Mouse (Mus musculus): ENCODE measurements around the gene Retreg3. TPM values are rescaled to one million over a fixed set of nuclear protein-coding genes. Genes with fewer than 3 reads are reported as not detected.

Gene Retreg3
- polyA plus RNA-seq, 2 experiments = 11.3 to 53.6 TPM

DNA sequence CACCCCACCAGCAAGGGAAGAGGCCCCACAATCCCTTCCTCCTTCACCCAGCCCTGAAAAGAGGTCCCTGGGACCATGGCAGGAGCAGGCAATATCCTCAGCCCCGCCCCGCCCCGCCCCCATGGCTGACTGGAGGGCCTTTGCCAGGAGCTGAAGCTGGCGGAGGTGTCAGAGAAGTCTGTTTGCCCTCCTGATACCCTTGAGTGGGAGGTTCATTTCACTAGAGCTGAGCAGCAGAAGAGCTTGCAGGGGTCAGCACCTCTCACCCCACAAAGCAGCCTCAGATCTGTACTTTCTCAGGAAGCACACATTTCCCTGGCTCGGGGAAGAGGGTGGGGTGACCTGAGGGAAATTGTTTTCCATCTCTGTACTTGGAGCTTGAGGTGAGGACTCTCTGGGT is 61.0 kb downstream of the Retreg3 start:
- Histone ChIP-seq H3K27me3 (ENCODE audit: control insufficient read depth, insufficient read depth, low read length) (no peaks in the 10 kb centered on the region), H3K36me3 (ENCODE audit: control insufficient read depth, insufficient read depth, low read length) (peaks cover 31% of the 10 kb centered on the region), H3K4me3 (replicated peaks; ENCODE audit: low read length) (no peak overlapping the region), H3K9ac (ENCODE audit: low read depth, low read length, severe bottlenecking) (no peak overlapping the region), H3K9me3 (ENCODE audit: control insufficient read depth, low read length) (no peaks in the 10 kb centered on the region), H3K27ac (replicated peaks; ENCODE audit: low read depth, low read length) (no peak overlapping the region), H3K4me1 (ENCODE audit: control insufficient read depth, insufficient read depth, low read length) (peaks cover 12% of the 10 kb centered on the region; the same call in 1 of the 2 replicates), H3K4me2 (replicated peaks; ENCODE audit: low read depth, low read length, severe bottlenecking) (no peak overlapping the region)
- 65% methylated on average over 5 of the region's 5 CpGs for WGBS
- DNase-seq (ENCODE audit: low spot score) = no peak
- ATAC-seq (ENCODE audit: low FRiP score, low read depth) = no peak
- TF ChIP-seq POLR2A (IDR thresholded peaks at IDR 0.05; ENCODE audit: borderline replicate concordance, extremely low read depth, insufficient read depth, insufficient read length) = no peak

DNA sequence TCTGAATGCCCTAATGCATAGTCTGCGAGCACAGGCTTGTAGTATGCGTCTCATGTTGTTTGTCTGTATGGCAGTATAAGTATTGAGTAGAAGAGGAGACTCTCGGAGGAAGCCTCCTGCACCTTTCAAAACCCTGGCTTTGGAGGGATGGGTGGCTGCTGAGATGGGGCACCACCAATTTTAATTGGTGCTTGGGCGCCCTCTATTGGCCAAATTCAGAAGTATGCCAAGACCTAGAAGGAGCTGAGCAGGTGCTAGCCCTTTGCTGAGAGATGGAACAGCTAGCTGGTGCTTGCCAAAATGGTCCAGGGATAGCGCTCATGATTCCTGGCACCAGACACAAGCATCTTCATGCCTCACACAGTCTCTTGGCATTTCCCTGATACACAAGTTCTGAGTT is 61.8 kb downstream of the Retreg3 start:
- ATAC-seq (ENCODE audit: low FRiP score, low read depth) = peak; percentile 48; the same call in 1 of the 2 replicates
- 31% methylated on average over 5 of the region's 5 CpGs for WGBS
- H3K9me3 ChIP-seq (ENCODE audit: control insufficient read depth, low read length) = no peaks in the 10 kb centered on the region
- peak; percentile 87 for DNase-seq (ENCODE audit: low spot score)
- H3K4me1 ChIP-seq (ENCODE audit: control insufficient read depth, insufficient read depth, low read length) = peaks cover 4% of the 10 kb centered on the region; the same call in 1 of the 2 replicates
- no peak for TF ChIP-seq POLR2A (IDR thresholded peaks at IDR 0.05; ENCODE audit: borderline replicate concordance, extremely low read depth, insufficient read depth, insufficient read length)
- H3K27me3 ChIP-seq (ENCODE audit: control insufficient read depth, insufficient read depth, low read length) = no peaks in the 10 kb centered on the region
- no peak overlapping the region for H3K4me2 ChIP-seq (replicated peaks; ENCODE audit: low read depth, low read length, severe bottlenecking)
- H3K4me3 ChIP-seq (replicated peaks; ENCODE audit: low read length) = no peak overlapping the region
- H3K36me3 ChIP-seq (ENCODE audit: control insufficient read depth, insufficient read depth, low read length) = peaks cover 25% of the 10 kb centered on the region
- H3K27ac ChIP-seq (replicated peaks; ENCODE audit: low read depth, low read length) = no peak overlapping the region
- H3K9ac ChIP-seq (ENCODE audit: low read depth, low read length, severe bottlenecking) = no peak overlapping the region

DNA sequence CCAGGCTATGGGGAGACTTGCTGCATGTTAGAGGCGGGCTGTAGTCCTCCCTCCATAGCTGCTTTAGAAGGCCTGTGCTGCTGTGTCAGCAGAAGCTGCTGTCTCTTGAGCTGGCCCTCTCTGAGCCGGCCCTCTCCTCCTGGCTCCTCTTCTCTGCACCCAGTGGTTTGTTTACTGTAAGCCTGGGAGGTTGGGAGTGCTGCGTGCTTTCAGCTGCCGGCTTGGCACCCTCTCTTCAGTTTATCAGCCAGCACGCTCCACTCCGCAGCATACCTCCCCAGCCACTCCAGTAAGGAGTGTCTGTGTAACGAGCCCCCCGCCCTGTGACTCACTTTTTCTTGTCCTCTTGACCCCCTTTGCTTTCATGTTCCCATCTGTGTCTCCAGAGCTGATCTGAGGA is 62.8 kb downstream of the Retreg3 start:
- ATAC-seq (ENCODE audit: low FRiP score, low read depth) = no peak
- no peak for DNase-seq (ENCODE audit: low spot score)
- Histone ChIP-seq H3K4me1 (ENCODE audit: control insufficient read depth, insufficient read depth, low read length) (peaks cover 3% of the 10 kb centered on the region; the same call in 1 of the 2 replicates), H3K27ac (replicated peaks; ENCODE audit: low read depth, low read length) (no peak overlapping the region), H3K36me3 (ENCODE audit: control insufficient read depth, insufficient read depth, low read length) (peaks cover 23% of the 10 kb centered on the region), H3K27me3 (ENCODE audit: control insufficient read depth, insufficient read depth, low read length) (no peaks in the 10 kb centered on the region), H3K9ac (ENCODE audit: low read depth, low read length, severe bottlenecking) (no peak overlapping the region), H3K4me3 (replicated peaks; ENCODE audit: low read length) (no peak overlapping the region), H3K9me3 (ENCODE audit: control insufficient read depth, low read length) (no peaks in the 10 kb centered on the region), H3K4me2 (replicated peaks; ENCODE audit: low read depth, low read length, severe bottlenecking) (no peak overlapping the region)
- WGBS = 43% methylated on average over 8 of the region's 8 CpGs
- TF ChIP-seq POLR2A (IDR thresholded peaks at IDR 0.05; ENCODE audit: borderline replicate concordance, extremely low read depth, insufficient read depth, insufficient read length) = no peak

DNA sequence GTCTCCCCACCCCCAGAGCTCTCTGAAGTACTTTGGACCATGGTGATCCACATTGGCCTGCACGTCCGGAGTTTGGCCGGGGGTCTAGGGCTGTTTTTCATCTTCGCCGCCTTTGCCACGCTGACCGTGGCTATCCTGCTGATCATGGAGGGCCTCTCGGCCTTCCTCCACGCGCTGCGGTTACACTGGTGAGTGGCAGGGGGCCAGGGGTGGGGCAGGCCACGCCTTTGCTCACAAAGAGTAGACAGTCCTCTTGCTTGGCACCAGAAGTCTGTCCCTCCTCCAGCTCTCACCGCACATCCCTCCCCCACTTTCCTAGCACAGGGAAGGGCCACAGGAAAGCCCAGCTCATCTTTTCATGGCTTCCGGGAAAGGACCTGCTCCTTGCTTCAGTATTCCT is 64.3 kb downstream of the Retreg3 start:
- Histone ChIP-seq H3K9me3 (ENCODE audit: control insufficient read depth, low read length) (no peaks in the 10 kb centered on the region), H3K9ac (ENCODE audit: low read depth, low read length, severe bottlenecking) (no peak overlapping the region), H3K27me3 (ENCODE audit: control insufficient read depth, insufficient read depth, low read length) (no peaks in the 10 kb centered on the region), H3K36me3 (ENCODE audit: control insufficient read depth, insufficient read depth, low read length) (peaks cover 27% of the 10 kb centered on the region), H3K4me3 (replicated peaks; ENCODE audit: low read length) (no peak overlapping the region), H3K4me1 (ENCODE audit: control insufficient read depth, insufficient read depth, low read length) (peaks cover 1% of the 10 kb centered on the region; the same call in 1 of the 2 replicates), H3K4me2 (replicated peaks; ENCODE audit: low read depth, low read length, severe bottlenecking) (no peak overlapping the region), H3K27ac (replicated peaks; ENCODE audit: low read depth, low read length) (no peak overlapping the region)
- TF ChIP-seq POLR2A (IDR thresholded peaks at IDR 0.05; ENCODE audit: borderline replicate concordance, extremely low read depth, insufficient read depth, insufficient read length) = no peak
- ATAC-seq (ENCODE audit: low FRiP score, low read depth) (no peak), DNase-seq (ENCODE audit: low spot score) (no peak)
- WGBS = 82% methylated on average over 14 of the region's 14 CpGs

- no peak overlapping the region for H3K4me2 ChIP-seq (replicated peaks; ENCODE audit: low read depth, low read length, severe bottlenecking)
- peaks cover 40% of the 10 kb centered on the region for H3K36me3 ChIP-seq (ENCODE audit: control insufficient read depth, insufficient read depth, low read length)
- no peak overlapping the region for H3K27ac ChIP-seq (replicated peaks; ENCODE audit: low read depth, low read length)
- WGBS = 97% methylated on average over 1 of the region's 1 CpGs
- H3K9me3 ChIP-seq (ENCODE audit: control insufficient read depth, low read length) = no peaks in the 10 kb centered on the region
- H3K4me1 ChIP-seq (ENCODE audit: control insufficient read depth, insufficient read depth, low read length) = no peaks in the 10 kb centered on the region
- H3K9ac ChIP-seq (ENCODE audit: low read depth, low read length, severe bottlenecking) = no peak overlapping the region
- no peaks in the 10 kb centered on the region for H3K27me3 ChIP-seq (ENCODE audit: control insufficient read depth, insufficient read depth, low read length)
- no peak for TF ChIP-seq POLR2A (IDR thresholded peaks at IDR 0.05; ENCODE audit: borderline replicate concordance, extremely low read depth, insufficient read depth, insufficient read length)
- ATAC-seq (ENCODE audit: low FRiP score, low read depth) = no peak
- no peak overlapping the region for H3K4me3 ChIP-seq (replicated peaks; ENCODE audit: low read length)
- no peak for DNase-seq (ENCODE audit: low spot score)
Measured at GRCm38 (mm10) chr11:101053974-101054373, 65.7 kb downstream of the Retreg3 start.

Measured in limb, embryonic 14.5 days (tissue).